Mouse (Mus musculus) thymus, adult 18-20 months (tissue): ENCODE results near the gene Pde5a.

Source experiments
- DNase-seq, 2 experiments: peaks; one replicate each; pipeline ENCODE4 v3.0.0; 2022; ENCODE audit warnings: mixed read lengths in 2 of 2

The Pde5a gene

DNA sequence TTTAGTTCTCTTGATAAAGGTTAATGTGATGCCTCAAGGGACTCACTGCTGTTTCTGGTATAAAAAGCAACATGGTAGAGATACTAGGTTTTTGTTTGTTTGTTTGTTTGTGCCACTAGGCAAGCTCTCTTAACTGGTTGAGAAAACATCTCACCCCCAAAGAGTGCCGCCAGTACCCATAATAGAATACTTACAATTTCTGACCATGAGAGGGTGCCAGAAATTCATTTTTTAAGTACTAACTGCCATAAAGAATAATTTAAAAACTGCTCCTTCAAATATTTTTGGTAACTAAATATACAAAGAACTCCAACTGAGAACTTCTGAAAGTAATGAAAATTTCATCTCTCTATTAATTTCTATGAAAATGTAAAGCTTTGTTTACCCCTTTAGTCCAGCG lies 131.1 kb downstream of the Pde5a start:
- no peak for DNase-seq

- no peak for DNase-seq
These were observed 132.1 kb downstream of the Pde5a start for GRCm38 (mm10) chr3:122860573-122861498.

GRCm38 (mm10) chr3:122865092-122865491 lies 136.3 kb downstream of the Pde5a start:
- no peak for DNase-seq

GRCm38 (mm10) chr3:122868270-122868669 lies 139.5 kb downstream of the Pde5a start:
- DNase-seq: no peak

GRCm38 (mm10) chr3:122871596-122871995 lies 142.8 kb downstream of the Pde5a start:
- no peak for DNase-seq

- DNase-seq: no peak
These were observed 148.1 kb downstream of the Pde5a start for GRCm38 (mm10) chr3:122876870-122877269.

DNA sequence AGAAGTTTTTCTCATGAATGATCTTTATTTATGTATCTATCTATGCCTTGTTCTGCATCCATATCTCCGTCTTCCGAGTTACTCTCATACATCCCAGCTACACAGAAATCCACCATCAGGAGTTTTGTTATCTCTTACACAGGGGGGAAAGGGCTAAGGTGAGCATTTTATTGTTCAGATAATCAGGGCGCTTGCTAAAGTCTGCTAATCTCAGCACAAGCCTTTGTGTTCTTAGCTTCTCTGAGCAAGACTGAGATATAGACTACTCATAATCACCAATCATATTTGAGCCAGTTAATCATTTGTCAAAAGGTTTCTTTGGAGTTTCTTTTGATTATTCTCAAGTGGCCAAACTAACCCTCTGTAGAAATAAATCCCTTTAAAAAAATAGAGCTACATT lies 148.8 kb downstream of the Pde5a start:
- DNase-seq: no peak

DNA sequence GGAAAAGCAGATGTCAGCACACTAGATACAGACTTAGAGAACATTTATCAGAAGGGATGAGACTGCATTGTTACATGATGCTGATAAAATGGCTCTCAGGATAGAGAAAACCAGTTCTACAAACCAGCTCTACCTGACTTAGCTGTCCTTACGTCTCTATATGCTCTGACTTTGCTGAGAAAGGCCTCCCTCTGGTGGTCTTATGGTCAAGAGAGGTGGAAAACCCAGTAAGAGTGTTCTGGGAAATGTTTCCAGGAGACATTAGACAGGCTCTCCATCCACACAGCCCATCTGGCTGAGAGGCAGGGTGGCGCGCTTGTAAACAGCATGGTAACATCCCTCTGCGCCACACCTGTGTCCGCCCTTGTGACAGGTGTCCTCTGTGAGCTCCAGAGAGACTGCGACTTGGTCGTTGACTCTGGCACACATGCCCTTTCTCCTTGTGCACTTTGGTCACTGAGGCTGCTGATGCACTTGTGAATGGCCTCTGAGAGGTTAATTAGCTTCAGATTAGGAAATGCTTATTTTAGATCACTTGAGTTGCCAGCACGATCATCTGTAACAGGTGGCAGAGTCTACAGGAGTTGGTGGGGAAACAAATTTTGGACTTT lies 150.1 kb downstream of the Pde5a start:
- DNase-seq: no peak

DNA sequence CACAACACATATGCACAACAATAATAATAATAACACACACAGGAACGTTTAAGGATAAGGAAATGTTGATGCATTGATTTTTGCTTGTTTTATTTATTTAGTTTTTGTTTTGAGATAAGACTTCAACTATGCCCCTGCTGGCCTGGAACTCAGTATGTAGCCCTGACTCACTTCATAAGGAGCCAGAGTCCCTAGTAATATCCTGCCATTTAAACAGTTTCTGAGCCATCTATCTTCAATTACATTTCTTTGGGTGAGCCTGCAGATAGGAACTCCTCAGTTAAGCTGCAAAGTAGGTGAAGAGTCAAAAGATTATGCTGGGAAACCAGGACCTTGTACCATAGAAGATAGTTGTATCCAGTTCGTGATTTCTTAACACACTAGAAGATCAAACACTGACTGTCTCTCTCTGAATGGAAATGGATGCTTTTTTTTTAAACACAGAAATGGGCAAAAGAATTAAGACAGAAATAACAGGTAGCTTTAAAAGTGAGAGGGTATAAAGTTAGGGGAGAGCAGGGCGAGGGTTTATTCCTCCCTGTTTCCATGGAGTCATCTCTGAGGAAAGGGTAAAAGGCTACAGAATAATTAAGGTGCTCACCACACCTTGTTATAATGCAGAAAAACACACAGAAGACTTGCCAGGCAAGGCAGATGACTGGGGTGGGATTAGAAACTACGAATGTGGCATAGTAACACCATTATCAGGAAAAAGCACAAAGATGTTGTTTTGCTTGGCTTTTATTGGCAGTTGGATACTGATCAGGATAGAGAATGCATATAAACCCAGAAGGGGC lies 159.0 kb downstream of the Pde5a start:
- DNase-seq: no peak

GRCm38 (mm10) chr3:122888371-122888819 lies 159.6 kb downstream of the Pde5a start:
- DNase-seq: no peak

DNA sequence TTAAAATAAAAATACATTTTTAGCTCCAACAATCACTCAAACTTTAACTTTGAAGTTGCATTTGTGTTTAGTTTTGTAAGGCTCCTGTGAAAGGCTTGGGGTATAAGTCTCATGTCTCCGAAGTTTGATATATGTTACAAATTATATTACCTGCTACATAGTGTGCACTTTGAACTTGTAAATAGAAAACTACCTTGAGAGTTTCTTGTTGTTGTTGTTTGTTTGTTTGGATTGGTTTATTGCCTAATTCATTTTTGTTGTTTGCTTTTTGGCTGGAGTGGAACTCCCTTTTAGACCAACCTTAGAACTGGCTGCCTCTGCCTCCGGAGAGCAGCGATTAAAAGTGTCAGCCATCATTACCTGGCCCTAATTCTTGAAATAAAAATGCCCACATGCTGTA lies 166.0 kb downstream of the Pde5a start, which contains the start of gene Fabp2:
Fabp2 (plus strand) TSS at position 301 of the 400 bp plus-strand sequence.
- DNase-seq: no peak

GRCm38 (mm10) chr3:122895189-122895731 lies 166.5 kb downstream of the Pde5a start:
- no peak for DNase-seq

GRCm38 (mm10) chr3:122898254-122898653 lies 169.5 kb downstream of the Pde5a start:
- no peak for DNase-seq

GRCm38 (mm10) chr3:122903746-122904433 lies 175.1 kb downstream of the Pde5a start:
- no peak for DNase-seq

DNA sequence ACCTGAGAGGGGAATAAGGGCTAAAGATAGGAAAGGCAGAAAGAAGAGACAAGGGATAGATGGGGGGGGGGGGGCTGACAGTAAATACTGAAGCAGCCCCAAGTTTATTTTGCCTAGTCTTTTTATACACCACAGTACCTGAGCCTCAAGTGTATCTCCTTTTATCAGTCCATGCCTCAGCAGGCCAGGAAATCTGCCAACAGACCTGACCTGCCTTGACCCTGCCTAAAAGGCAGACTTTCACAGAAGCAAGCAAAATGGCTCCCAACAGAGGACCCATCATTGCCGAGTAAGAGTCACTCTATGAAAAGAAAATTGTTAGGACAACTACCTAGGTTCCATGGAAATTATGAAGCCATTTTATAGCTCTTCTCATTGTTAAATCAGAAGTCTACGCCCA lies 179.1 kb downstream of the Pde5a start:
- DNase-seq: no peak
